Mouse (Mus musculus) T-helper 1 cell (primary cell): Measurements from ENCODE around the gene Znrd1as.
"Not testable (repeated sequence)": the region's sequence is repeated elsewhere in the genome, so short reads cannot be mapped to it uniquely, and the experiment has no call there.

ENCODE experiments used
- in situ Hi-C: fragments of 300-600 bp; cut with MboI, MseI; formaldehyde crosslinking; loops from one replicate; pipeline ENCODE4 v1.15.1; 2025; ENCODE audit warnings: high pct_unique_total_duplicates

Znrd1as gene

DNA sequence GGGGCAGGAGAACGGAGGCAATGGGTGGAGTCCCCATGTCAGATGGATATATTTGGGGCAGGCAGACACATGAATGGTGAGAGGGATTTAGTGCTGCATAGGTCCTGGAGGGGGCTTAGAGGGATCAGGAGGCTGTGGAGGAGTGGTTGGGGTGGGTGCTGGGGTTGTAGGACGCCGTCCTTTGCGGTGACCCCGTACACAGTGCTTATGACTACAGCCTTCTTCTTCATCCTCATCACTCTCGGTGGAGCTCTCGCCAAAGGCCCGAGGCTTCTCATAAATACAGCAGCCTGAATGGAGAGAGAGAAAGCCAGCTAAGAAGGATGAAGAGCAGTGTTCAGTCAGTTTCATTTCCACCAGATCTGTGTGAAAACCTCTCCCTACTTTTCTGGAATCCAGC is 9.1 kb upstream of the Znrd1as start:
- in situ Hi-C loops = loop anchor here (10.0 kb wide), 1 partner anchor 326 kb away; the partner anchor contains the start of gene H2-M3

DNA sequence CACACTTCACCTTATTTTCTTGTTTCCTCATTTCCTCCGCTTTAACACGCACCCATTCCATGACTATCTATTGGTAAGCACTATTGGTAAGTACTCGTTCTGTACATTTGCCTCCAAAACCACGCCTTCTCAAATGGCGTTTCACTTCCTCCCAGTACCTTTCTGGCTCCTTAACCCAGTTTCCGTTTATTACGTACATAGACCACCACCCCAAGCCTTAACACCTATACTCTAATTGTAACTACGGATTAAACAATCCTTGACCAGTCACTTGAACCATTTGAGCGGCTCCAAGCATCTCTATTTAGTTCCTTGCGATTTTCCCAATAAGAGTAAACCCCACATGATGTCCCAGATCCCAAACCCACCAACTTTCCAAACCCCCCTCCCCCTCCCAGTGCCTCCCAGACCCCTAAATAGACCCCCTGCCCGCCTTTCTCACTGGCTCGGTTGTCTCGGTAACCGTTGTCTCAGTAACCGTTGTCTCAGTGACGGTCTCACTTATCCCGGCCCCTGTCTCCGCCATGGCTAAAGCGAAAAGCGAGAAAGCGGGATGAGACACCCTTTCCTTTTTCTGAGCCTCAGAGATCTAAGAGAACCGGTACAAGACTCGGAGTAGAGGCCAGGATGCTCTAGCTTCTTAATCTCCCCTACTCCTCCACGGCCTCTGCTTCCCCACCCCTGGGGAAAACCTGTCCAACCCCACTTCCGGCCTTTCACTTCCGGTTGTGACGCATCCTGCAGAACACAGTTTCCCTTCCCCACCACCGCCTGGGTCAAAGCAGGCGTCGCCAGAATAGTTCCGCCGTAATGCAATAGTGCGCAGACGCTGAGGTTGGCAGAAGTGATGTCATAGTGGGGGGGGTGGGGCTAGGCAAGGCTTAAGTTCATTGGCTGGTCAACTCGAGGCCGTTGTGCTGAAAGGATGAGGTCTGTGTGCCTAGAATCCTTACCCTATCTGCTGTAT is 7.1 kb upstream of the Znrd1as start, which contains the start of gene Ppp1r11:
TSS of gene Ppp1r11 (minus strand) at position 761 of the 967 bp plus-strand sequence.
- in situ Hi-C loops = no loop called here

DNA sequence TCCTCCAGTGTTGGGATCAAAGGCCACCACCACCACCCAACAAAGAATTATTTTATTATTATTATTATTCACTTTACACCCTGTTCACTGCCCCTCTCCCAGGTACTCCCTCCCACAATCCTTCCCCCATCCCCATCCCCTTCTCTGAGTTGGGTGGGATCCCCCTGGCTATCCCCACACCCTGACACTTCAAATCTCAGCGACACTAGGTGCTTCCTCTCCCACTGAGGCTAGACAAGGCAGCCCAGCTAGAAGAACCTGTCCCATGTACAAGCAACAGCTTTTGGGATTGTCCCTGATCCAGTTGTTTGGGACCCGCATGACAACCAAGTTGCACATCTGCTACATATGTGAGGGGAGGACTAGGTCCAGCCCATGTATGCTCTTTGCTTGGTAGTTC is 5.8 kb upstream of the Znrd1as start:
- in situ Hi-C loops = no loop called here

DNA sequence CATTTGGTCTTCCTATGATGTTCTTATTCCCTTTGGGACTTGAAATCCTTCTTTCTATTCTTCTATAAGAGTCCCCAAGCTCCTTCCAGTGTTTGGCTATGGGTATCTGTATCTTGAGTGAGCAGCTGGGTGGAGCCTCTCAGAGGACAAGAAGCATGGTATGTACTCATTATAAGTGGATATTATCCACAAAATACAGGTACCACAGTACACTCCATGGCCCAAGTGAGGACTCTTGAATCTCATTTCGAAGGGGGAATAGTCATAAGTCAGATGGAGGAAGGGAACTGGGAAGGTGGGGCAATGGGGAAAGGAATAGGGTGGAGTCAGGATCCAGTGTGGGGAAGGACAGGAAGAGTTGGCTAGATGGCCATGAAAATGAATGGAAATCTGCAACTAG is 5.3 kb upstream of the Znrd1as start:
- in situ Hi-C loops = no loop called here

DNA sequence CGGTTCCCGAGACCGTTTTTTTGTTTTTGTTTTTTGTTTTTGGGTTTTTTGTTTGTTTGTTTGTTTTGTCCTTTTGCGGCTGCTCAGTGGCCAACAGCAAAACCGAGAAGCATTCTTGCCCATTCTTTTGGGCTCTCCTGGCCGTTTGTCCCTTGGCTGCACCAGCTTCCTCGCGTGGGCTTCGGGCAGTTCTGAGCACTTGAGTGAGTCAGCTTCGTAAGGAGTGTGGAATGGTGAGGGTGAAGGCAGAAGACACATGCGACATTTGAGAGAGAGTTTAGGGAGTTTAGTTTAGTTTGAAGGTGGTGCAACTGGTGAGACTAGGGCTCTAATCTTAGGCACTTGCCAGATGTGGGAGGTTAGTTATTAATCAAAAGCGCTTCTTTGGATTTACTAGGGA is 492 bp downstream of the Znrd1as start:
- in situ Hi-C loops = no loop called here

DNA sequence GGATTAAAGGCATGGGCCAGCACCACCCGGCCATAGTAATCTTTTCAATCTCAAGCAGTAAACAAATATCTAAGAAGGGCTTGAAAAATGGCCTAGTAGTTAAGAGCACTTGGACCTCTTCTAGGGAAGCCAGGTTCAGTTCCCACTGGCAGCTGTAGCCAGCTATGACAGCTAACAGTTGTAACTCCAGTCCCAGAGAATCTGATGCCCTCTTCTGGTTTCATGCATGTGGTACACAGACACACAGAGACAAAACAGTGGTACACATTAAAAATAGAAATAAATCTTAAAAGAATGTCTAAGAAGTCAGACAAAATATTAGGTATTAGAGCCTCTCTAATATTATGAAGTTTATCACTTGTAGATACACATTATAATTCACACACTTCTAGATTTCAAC is 2.7 kb downstream of the Znrd1as start:
- in situ Hi-C loops = no loop called here

DNA sequence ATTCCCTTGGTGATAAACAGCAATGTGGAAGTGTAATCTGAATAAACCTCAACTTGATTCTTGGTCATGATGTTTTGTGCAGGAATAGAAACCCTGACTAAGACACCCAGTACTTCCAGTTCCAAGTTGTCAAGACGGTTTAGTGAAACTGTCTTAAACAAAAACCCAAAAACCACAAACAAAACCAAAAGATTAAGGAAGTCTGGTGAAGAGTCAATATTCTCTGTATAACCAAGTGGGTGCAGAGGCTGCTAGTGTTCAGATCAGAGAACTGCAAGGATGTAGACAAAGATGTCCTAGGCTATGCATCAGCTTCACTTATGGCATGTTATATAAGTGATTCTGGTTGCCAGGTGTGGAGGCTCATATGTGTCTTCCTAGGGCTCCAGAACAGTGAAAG is 8.5 kb downstream of the Znrd1as start:
- in situ Hi-C loops = no loop called here

DNA sequence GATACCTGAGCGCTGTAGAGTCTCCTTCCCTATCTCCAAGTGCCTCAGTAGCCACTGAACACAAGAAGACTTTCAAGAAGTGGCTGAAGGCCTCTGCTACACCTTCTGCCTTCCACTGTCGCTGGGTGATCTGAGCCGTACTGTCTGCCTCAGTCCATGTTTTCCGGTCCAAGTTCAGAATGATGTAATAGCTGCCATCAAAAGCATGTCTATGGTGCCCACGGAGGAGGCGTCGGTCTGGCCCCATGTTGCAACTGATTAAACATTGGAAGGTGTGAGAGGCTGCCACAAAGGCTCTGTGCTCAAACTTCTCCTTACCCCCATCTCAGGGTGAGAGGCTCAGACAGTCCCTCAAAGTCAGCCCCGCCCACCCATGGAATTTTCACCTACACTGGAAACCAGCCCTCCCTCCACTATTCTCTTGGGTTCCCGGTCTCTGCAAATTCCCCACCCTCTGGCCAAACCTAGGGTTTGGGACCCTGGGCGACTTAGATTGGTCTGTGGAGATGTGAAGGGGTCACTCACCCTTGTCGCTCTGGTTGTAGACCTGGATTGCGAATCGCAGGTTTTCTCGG is 12.0 kb downstream of the Znrd1as start:
- in situ Hi-C loops = no loop called here

DNA sequence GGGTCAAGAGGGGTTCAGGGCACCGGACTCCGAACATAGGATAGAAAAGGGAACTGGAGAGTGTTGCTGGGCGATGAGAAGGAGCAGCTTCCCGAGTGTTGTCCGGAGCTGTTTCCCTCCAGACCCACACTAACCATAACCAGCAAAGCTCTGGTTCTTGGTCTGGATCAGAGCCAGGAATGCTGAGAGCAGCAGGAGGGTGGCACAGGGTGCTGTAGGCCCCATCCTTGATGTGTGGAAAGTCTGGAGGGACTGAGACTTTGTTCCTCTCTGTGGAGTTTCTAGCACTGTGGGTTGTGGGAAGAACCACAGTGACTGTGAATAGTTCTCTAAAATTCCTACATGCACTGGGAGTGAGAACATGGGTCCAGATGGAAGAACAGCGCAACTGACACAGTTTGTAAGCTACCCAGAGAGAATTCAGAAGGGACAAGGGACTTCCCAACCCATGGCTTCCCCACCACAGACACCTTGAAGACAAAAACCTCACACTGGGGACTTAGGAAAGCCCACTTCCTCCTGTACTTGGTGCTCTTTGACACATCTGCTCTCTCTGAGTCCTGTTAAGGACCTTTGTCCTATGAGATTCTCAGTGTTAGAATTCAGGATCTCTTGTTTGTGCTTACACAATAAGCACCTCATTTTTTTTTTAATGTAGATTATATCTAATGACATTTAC is 12.9 kb downstream of the Znrd1as start:
- in situ Hi-C loops = no loop called here

DNA sequence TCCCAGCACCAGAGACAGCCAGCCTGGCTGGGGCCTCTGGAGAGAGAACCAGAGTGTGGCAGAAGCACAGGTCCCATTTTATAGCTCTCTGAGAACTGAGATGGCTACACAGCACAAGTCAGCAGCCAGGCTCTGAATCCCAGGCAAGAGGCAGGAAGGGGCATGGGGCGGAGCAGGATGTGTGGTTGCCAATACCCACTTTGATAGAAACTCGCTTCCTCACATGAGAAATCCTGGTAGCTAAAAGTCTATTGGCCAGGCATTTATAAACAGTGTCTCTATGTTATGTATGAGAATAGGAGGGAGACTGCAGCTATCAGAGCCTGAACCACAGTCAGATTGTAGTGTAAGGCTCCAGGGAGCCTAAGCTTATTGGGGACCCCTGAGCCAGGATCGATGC is 14.4 kb downstream of the Znrd1as start:
- in situ Hi-C loops = no loop called here

DNA sequence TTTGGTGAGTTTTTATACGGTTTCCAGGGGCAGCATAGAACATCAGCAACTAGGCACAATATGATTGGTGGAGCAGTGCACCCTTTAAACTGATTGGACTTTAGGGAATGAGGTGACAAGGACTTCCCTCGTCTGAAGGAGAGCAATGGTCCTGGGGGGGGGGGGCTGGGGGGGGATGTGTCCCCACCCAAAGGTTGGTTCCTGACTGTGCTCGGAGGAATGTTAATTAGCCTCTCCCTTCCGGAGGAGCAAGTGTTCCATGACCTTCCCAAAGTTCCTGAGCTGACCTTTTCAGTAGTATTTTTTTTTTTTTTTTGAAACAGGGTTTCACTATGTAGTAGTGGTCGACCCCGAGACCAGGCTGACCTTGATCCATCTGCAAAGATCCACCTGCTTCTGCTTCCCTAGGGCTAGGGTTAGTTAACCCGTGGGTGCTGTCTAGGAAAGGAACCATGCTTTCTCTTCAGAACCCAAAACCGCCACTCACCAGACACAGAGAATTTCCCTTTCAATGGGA is 14.9 kb downstream of the Znrd1as start:
- in situ Hi-C loops = no loop called here

DNA sequence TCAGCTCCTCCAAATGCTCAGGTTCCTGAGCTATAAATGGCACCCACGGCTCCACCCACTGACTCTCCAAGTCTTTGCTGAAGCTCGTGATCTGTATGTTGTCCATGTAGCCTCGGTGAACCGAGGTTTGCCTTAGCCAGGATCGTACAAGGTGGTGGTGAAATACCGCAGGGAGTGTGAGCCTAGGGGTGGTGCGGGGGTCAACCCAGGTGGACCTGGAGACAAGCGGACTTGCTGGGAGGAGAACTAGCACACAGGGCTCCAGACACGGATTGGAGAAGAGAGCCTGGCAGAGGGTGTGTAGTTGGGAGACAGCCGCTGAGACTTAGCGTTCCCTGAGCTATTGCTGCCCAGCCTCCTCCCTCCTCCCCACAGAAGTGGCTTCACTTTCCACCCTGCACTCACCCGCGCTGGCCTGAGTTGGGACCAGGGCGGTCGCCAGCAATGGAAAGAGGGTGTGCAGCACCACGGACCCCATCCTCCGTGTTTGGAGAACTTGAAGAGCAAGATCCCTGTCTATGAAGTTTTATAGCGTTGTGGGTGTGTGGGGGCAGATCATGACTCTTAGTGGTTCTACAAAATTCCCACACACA is 22.9 kb downstream of the Znrd1as start, which contains the start of gene 2410137M14Rik:
TSS of gene 2410137M14Rik (minus strand) at position 17 of the 593 bp plus-strand sequence.
- in situ Hi-C loops = no loop called here

DNA sequence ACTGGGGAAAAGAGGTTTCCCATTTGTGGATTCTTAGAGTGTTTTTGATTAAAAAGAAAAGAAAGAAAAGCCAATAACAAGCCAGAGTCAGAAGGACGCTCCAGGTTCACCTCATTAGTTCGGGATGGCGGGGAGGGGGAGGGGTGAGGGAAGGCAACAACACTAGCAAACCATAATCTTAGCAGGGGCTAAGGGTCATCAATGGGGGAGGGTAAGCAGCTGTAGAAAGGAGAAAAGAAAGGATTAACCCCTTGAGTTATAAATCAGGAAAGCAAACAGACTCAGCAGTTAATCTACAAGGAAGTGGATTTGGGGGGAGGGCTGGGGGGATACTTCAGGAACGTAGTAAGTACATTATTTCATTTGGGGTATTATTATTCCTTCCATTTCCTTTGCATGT is 23.5 kb downstream of the Znrd1as start:
- in situ Hi-C loops = no loop called here

DNA sequence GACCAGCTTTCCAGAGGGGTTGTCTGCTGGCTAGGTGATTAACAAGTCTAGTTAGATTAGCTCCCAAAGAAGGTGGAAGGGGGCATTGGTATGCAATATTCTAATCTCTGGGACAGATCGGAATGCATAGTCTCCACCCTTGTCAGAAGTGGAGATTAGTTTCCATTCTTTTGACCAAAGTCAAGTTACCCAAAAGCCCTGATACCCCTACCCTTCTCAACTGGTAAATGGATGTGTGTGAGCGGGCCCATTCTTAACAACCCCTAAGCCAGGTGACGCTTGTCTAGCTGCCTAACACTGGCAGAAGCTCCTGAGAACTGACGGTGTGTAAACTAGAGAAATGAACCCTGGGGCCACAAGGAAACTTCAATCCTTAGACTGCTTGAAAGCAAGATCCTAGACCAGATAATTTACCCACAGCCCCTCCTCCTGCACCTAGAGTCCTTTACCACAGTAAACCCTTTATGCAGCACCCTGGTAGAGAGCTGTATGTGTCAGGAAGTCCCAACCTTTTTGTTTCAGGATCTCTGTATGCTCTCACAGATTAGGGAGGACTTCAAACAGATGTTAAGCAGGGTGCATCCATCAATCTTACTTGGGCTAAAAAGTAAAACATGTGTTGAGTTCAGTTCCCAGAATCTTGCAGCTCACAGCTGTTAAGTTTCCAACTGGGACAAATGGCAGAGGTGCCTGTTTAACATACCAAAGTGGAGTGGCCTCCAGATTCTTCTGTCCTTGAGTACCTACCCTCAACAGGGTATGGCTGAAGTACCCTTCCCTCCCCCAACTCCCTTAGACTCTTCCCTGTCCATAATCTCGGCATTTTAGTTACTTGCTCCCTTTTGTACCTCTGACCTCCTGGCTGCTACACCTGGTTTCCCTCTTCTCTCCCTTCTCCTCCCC is 24.1 kb downstream of the Znrd1as start:
- in situ Hi-C loops = no loop called here

DNA sequence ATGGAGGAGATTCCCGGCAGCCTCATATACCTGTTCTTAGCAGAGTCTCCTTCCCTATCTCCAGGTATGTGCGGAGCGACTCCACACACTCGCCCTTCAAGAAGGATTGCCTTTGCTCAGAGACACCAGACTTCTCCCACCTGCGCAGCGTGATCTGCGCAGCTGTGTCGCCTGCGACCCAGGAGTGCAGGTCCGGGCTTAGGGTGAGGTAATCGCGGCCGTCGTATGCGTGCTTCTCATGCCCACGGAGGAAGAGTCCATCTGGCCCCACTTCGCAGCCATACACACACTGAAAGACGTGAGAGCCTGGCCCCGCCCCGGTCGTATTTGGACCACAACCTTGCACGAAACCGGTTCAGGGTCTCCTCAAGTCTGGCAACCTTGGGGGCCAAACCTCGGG is 30.1 kb downstream of the Znrd1as start:
- in situ Hi-C loops = loop anchor here (5.0 kb wide), 1 partner anchor 96 kb away; the partner anchor contains the start of gene Trim40

DNA sequence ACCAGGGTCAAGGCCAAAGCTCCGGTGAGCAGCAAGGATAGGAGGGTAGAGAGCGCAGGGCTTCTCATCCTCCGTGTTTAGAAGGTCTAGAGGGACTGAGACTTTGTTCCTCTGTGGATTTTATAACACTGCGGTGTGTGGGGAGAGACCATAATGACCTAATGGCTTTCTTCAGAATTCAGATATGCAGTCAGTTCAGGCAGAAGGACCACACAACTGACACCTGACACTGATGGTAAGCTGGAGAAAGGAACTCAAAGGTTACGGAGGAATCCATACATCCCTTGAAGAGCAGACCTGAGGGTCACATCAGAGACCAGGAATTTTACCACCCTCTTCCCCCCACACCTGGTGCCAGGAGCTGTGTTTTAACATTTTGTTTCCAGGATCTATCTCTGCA is 31.0 kb downstream of the Znrd1as start, which contains the start of gene H2-M5:
TSS of gene H2-M5 (minus strand) at position 101 of the 400 bp plus-strand sequence.
- in situ Hi-C loops = loop anchor here (5.0 kb wide), 1 partner anchor 97 kb away; the partner anchor contains the start of gene Trim40

DNA sequence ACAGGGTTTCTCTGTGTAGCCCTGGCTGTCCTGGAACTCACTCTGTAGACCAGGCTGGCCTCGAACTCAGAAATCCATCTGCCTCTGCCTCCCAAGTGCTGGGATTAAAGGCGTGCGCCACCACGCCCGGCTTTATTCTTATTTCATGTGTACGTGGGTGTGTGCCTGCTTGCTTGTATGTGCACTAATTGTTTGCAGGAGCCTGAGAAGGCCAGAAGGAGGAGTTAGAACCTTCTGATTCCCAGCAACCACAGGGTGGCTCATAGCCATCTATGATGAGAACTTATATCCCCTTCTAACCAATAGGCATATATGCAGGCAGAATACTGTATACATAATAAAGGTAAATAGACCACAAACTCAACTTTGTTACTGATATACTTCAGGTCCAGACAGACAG is 32.2 kb downstream of the Znrd1as start:
- in situ Hi-C loops = not testable (repeated sequence)

DNA sequence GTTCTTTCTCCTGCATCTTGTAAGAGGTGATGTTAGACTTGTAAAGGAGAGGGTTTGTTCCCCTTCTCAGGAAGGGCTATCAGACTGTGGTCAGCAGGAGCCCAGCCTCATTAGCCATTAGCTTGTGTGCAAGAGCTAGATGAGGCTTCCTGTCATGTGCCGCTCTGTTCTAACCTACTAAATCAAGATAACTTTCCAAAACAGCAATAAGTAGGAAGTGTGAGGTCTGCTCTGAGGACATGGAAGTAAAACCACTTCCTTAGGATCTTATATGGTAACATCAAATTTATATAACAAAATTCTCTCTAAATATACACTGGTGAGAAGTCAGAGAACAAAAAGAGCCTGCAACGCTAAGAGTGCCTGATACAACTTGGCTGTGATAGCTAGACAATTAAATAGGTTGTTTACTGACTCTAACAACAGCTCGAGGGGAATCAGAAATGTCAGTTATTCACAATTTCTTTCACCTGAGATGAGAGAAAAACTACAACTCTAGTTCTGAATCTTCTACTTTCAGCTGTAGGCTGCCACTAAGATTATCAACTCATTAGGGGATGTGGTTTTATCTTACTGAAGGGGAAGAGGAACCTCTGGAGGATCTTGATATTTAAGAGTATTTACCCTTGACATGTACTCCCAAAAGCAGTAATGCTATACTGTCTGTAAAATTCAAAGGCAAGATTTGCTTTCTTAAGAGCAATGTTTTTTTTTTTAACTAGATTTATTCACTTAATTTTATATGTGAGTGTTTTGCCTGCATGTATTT is 34.1 kb downstream of the Znrd1as start:
- in situ Hi-C loops = no loop called here

DNA sequence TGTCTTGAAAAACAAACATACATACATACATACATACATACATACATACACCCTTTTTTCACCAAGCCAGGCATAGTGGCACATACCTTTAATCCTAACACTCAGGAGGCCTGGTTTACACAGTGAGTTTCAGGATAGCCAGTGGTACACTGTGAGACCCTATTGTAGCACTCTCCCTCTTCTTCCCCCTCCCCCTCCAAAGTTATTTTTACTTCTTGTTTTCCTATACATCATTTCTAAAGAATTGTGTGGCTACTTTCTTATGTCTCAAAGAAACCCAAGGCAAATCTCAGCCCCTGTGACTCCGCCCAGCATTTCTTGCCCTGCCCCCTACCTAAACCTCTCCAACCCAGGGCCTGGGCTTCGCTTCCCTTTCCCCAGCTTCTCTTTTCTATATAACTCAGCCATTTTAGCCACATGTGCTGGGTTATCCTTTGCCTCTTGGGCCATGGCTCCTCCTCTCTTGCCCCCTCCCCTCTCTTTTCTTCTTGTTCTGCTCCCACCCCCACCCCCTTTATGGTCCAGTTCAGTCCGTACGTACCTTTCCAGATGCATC is 35.5 kb downstream of the Znrd1as start:
- in situ Hi-C loops = no loop called here
